Mouse (Mus musculus) liver, postnatal 0 days (tissue): Measurements from ENCODE around the gene Anks1b.

ENCODE experiments used
- CTCF ChIP-seq: sonication (generic); IDR thresholded peaks from 2 replicates; pipeline ENCODE4 v1.5.1; 2016; ENCODE audit warnings: antibody characterized with exemption, low read depth
- EP300 ChIP-seq: IDR thresholded peaks from 2 replicates; pipeline ENCODE4 v1.6.1; 2016; ENCODE audit warnings: antibody characterized with exemption, low read depth, mild to moderate bottlenecking

- TF ChIP-seq CTCF (no peak), EP300 (no peak)
Observed at GRCm38 (mm10) chr10:90904185-90904584, 1030.9 kb downstream of the Anks1b start.
